Mouse (Mus musculus): ENCODE data around the gene Hbq1a. TPM values are rescaled to one million over a fixed set of nuclear protein-coding genes. Genes with fewer than 3 reads are reported as not detected.

The Hbq1a gene
- total and polyA plus RNA-seq, 3 experiments = 0.29 to 0.46 TPM; not detected in 1

DNA sequence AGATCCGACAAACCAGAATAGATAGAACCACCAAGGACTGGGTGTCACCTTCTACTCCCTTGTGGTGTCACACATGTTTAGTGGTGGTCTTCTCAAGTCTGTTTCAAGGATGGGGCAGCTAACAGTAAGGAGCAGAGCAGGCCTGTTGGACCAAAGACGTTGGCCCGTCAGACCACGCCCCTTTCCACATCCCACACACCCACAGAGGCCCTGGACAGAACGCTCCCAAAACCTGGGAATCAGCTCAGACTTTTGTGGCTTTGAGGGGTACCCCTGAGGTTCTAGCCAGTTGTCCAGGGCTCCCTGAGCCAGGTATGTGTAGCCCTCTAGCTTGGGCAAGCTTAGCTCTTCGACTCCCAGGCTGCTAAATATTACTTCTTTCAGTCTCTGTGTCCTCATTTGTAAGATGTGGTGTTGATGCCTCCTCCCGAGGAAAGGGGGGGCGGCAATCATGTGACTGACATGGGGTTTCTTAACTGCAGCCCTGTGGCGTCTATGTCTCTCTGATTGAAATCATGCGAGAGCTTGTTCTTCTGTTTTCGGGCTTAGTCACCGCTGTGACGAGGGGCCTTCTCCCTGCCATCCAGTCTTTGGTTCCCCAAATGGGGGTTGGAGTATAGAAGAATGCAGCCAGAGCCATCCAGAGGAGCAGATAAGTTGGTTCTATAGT lies 49.5 kb downstream of the Hbq1a start:
- H3K79me2 ChIP-seq (ENCODE audit: control insufficient read depth, insufficient read depth, low read length, poor library complexity) = peaks cover 14% of the 10 kb centered on the region
- H3K4me1 ChIP-seq (ENCODE audit: control insufficient read depth in 1 of 2, insufficient read depth in 2 of 2, low read length in 2 of 2) = peaks cover 0 to 19% of the 10 kb centered on the region in 2 experiments; a peak in 3 of 4 replicates
- peaks cover 0 to 13% of the 10 kb centered on the region in 2 experiments; a peak in 2 of 4 replicates for H3K36me3 ChIP-seq (ENCODE audit: control insufficient read depth in 1 of 2, insufficient read depth in 2 of 2, low read length in 2 of 2)
- peak; percentile 92 for DNase-seq (ENCODE audit: low read depth, low spot score)
- H3K27ac ChIP-seq (ENCODE audit: control insufficient read depth, low read depth, low read length) = peak overlapping the region; percentile 84
- H3K9ac ChIP-seq (ENCODE audit: control insufficient read depth, low read depth, low read length, poor library complexity, severe bottlenecking) = peak overlapping the region; percentile 57
- peaks cover 2% of the 10 kb centered on the region in 2 experiments; a peak in 1 of 4 replicates for H3K27me3 ChIP-seq (ENCODE audit: control insufficient read depth in 1 of 2, insufficient read depth in 2 of 2, low read length in 2 of 2)
- H3K9me3 ChIP-seq (replicated peaks; ENCODE audit: insufficient read depth, low read length) = no peaks in the 10 kb centered on the region
- H3K4me3 ChIP-seq (ENCODE audit: control insufficient read depth in 1 of 2, insufficient read depth in 1 of 2, low read depth in 2 of 2, low read length in 2 of 2) = peak overlapping the region; percentile 50 to 54
- peak; percentile 14; the same call in 1 of the 2 replicates for TF ChIP-seq RCOR1 (IDR thresholded peaks at IDR 0.05; ENCODE audit: low read depth, low read length)
- TF ChIP-seq TAL1 (IDR thresholded peaks at IDR 0.05; ENCODE audit: low read length) = no peak
- TF ChIP-seq MAFK (IDR thresholded peaks at IDR 0.05; ENCODE audit: borderline replicate concordance, low read depth, low read length) = no peak
- TF ChIP-seq USF1 (IDR thresholded peaks at IDR 0.05; ENCODE audit: low read depth, low read length) = peak; percentile 92
- no peak for TF ChIP-seq ZNF384 (IDR thresholded peaks at IDR 0.05; ENCODE audit: low read depth, low read length)
- 0 out of 2 replicates have a peak, but pooled peaks have one; percentile 59 for TF ChIP-seq MYC (IDR thresholded peaks at IDR 0.05; ENCODE audit: low read depth, low read length)
- no peak for TF ChIP-seq POLR2AphosphoS5 (IDR thresholded peaks at IDR 0.05; ENCODE audit: borderline replicate concordance, low read depth, low read length)
- TF ChIP-seq HCFC1 (IDR thresholded peaks at IDR 0.05; ENCODE audit: low read depth, low read length) = 0 out of 2 replicates have a peak, but pooled peaks have one; percentile 55
- TF ChIP-seq SMC3 (IDR thresholded peaks at IDR 0.05; ENCODE audit: low read depth, low read length) = no peak
- TF ChIP-seq ELF1 (IDR thresholded peaks at IDR 0.05; ENCODE audit: low read depth, low read length) = no peak
- no peak for TF ChIP-seq NRF1 (IDR thresholded peaks at IDR 0.05; ENCODE audit: insufficient read depth, low read depth, low read length, poor library complexity, severe bottlenecking)
- TF ChIP-seq MXI1 (IDR thresholded peaks at IDR 0.05; ENCODE audit: low read depth, low read length) = peak; percentile 54
- TF ChIP-seq POLR2A (IDR thresholded peaks at IDR 0.05; ENCODE audit: control insufficient read depth in 1 of 2, insufficient read depth in 1 of 2, low read depth in 1 of 2, low read length in 2 of 2, poor library complexity in 1 of 2) = 0 out of 4 replicates have a peak, but pooled peaks of 1 of the 2 experiments have one; percentile 21
- no peak for TF ChIP-seq GABPA (IDR thresholded peaks at IDR 0.05; ENCODE audit: low read depth, low read length)
- TF ChIP-seq CTCF (IDR thresholded peaks at IDR 0.05 in 2 of 3, conservative IDR thresholded peaks at IDR 0.05 in 1 of 3; ENCODE audit: control insufficient read depth in 1 of 3, insufficient read depth in 1 of 3, low read depth in 2 of 3, low read length in 3 of 3, poor library complexity in 1 of 3, severe bottlenecking in 1 of 3) = no peak
- TF ChIP-seq ZMIZ1 (IDR thresholded peaks at IDR 0.05; ENCODE audit: low read depth, low read length) = no peak
- TF ChIP-seq CHD2 (IDR thresholded peaks at IDR 0.05; ENCODE audit: low read length) = no peak
- TF ChIP-seq MAX (IDR thresholded peaks at IDR 0.05; ENCODE audit: low read length) = peak; percentile 48
- no peak for TF ChIP-seq JUND (IDR thresholded peaks at IDR 0.05; ENCODE audit: low read depth, low read length)
- TF ChIP-seq POLR2AphosphoS2 (IDR thresholded peaks at IDR 0.05; ENCODE audit: low read length) = no peak
- no peak for TF ChIP-seq RAD21 (IDR thresholded peaks at IDR 0.05; ENCODE audit: low read depth, low read length)
- no peak for TF ChIP-seq MYB (IDR thresholded peaks at IDR 0.05; ENCODE audit: low read depth, low read length)
- TF ChIP-seq ETS1 (IDR thresholded peaks at IDR 0.05; ENCODE audit: low read depth, low read length) = peak; percentile 53; the same call in 1 of the 2 replicates
- no peak for TF ChIP-seq CHD1 (IDR thresholded peaks at IDR 0.05; ENCODE audit: low read depth, low read length)
- peak; percentile 37; the same call in 1 of the 2 replicates for TF ChIP-seq TBP (IDR thresholded peaks at IDR 0.05; ENCODE audit: low read depth, low read length)
- TF ChIP-seq SIN3A (IDR thresholded peaks at IDR 0.05; ENCODE audit: low read length) = peak; percentile 65
- no peak for TF ChIP-seq NELFE (IDR thresholded peaks at IDR 0.05; ENCODE audit: low read depth, low read length)
- no peak for TF ChIP-seq GATA1 (IDR thresholded peaks at IDR 0.05; ENCODE audit: low read depth, low read length)
- TF ChIP-seq ZC3H11A (IDR thresholded peaks at IDR 0.05; ENCODE audit: low read depth, low read length) = no peak
- no peak for TF ChIP-seq TCF12 (IDR thresholded peaks at IDR 0.05; ENCODE audit: low read depth, low read length)
- TF ChIP-seq ZKSCAN1 (IDR thresholded peaks at IDR 0.05; ENCODE audit: low read depth, low read length) = no peak
- no peak for TF ChIP-seq E2F4 (IDR thresholded peaks at IDR 0.05; ENCODE audit: borderline replicate concordance, low read depth, low read length)
- TF ChIP-seq MAZ (IDR thresholded peaks at IDR 0.05; ENCODE audit: low read depth, low read length) = no peak; the same call in 1 of the 2 replicates
- peak in 1 of 2 experiments; percentile 34; a peak in 1 of 4 replicates for TF ChIP-seq EP300 (IDR thresholded peaks at IDR 0.05; ENCODE audit: low read depth in 1 of 2, low read length in 2 of 2)
- TF ChIP-seq USF2 (IDR thresholded peaks at IDR 0.05; ENCODE audit: borderline replicate concordance in 1 of 2, insufficient read depth in 1 of 2, low read depth in 1 of 2, low read length in 2 of 2) = peak; percentile 46 to 64; a peak in 3 of 4 replicates
- no peak for TF ChIP-seq UBTF (IDR thresholded peaks at IDR 0.05; ENCODE audit: borderline replicate concordance, insufficient read depth, low read depth, low read length)

All from MEL (cell line).